16 mouse cellular contexts compared by ENCODE assay signal in genomic region chr10:107223821-107224220, GRCm38 (mm10). TPM values are rescaled to one million over a fixed set of nuclear protein-coding genes. Genes with fewer than 3 reads are reported as not detected.
"Had no signal": no experiment of that assay in that cellular context is flagged by ENCODE, and none has a peak within 500 bp of the region (broad histone marks: within the 10 kb centered on the region; RNA-seq: fewer than 3 reads in every experiment).

No protein-coding gene starts in this region.

- DNase-seq: left cerebral cortex, postnatal 4 days; liver; liver, embryonic 13.5 days; liver, postnatal 0 days; lung, adult 18-20 months; lung, adult 2 months; lung, embryonic 14.5 days; lung, postnatal 10 days; lung, postnatal 14 days; lung, postnatal 36 days; lung, postnatal 4 days; midbrain, embryonic 14.5 days had no signal

RNA-seq across cellular contexts. Expression of gene Lin7a, which starts 47.7 kb away (rescaled TPM):
- total RNA-seq: megakaryocyte progenitor cell, adult 5-6 weeks; megakaryocyte, adult 5-6 weeks; megakaryocyte-erythroid progenitor cell, adult 5-6 weeks; monocyte, adult 5-6 weeks had no signal
